Mouse (Mus musculus): ENCODE measurements around the gene Traf3.

The Traf3 gene

DNA sequence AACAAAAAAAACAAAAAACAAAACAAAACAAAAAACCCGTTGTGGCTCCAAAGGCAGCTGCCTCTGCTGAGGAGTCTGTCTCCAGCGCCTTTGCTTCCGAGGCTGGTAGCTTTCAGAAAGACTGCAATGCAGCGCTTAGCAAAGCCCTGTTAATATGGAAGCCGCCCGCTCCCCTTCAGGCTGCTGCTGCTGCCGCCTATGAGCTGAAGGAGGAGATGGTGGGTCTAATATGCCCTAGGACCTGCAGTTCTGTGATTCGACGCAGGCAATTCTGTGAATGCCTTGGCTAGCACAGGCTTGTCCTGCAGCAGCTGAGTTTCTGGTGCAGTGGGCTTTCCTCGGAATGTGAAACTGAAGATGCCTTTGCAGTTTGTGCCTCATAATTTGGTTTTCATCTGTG lies 36.9 kb downstream of the Traf3 start:
- peak; percentile 31; the same call in 1 of the 2 replicates for ATAC-seq (ENCODE audit: low TSS enrichment)

DNA sequence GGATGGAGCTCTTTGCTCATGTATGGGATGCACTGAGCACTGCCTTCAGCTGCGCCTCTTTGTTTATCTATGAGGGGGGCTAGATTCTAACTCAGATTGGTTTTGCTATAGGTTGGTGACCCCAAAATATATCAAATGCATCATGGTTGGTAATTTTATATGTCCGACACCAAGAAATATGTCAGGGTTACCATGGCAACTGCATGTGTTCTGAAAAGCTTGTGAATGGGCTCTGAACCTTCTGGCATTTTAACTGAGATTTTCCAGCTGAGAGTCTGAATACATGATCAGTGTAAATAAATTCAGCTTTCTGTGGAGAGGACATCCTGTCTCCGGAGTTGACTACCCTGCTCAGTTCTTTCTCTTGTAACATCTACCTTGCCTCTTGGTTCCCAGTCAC lies 37.8 kb downstream of the Traf3 start:
- peak; percentile 72 for ATAC-seq (ENCODE audit: low TSS enrichment)

DNA sequence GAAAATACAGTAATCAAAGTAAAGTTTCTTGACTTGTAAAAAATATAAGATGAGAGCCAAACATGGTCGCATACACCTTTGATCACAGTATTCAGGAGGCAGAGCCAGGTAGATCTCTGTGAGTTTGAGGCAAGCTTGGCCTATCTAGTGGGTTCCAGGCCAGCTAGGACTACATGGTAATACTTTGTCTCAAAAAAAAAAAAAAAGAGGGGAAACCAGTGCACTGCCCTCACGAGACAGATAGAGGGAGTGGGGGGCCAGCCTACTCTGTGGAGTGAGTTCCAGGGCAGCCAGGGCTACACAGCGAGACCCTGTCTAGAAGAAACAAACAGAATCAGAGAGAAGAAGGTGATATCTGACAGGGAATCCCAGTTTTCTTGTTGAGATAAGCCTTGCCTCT lies 41.5 kb downstream of the Traf3 start:
- ATAC-seq (ENCODE audit: low TSS enrichment), result no peak

DNA sequence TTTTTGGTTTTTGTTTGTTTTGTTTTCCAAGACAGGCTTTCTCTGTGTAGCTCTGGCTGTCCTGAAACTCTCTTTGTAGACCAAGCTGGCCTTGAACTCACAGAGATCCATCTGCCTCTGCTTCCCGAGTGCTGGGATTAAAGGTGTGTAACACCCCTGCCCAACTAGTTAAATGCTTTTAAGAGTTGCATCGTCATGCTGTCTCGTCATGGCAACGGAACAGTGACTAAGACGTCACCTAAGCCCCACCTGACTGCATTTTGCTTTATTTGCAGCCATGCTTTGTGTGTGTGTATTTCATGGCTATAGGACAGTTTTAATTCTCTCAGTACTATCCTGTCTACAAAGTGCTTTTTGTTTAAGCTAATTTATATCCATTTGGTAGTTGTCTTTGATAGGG lies 45.6 kb downstream of the Traf3 start:
- no peak for ATAC-seq (ENCODE audit: low TSS enrichment)

DNA sequence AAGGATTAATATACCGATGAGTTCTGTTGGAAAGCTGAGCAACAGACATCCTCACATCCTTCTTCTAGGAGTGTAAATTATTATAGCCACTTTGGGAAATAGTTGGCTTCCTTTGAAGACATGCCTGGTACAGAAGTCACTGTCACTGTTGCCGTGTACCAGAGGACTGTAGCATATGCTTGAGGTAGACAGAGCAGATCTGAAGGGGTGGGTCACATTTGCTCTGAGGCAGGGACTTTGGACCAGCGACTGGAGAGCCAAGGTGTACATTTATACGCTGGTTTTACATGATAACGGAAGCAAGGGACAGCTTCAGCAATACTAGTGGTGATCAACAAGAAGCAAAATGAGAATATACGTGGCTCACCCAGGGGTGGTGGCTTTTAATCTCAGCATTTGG lies 52.7 kb downstream of the Traf3 start:
- no peak for ATAC-seq (ENCODE audit: low TSS enrichment)

DNA sequence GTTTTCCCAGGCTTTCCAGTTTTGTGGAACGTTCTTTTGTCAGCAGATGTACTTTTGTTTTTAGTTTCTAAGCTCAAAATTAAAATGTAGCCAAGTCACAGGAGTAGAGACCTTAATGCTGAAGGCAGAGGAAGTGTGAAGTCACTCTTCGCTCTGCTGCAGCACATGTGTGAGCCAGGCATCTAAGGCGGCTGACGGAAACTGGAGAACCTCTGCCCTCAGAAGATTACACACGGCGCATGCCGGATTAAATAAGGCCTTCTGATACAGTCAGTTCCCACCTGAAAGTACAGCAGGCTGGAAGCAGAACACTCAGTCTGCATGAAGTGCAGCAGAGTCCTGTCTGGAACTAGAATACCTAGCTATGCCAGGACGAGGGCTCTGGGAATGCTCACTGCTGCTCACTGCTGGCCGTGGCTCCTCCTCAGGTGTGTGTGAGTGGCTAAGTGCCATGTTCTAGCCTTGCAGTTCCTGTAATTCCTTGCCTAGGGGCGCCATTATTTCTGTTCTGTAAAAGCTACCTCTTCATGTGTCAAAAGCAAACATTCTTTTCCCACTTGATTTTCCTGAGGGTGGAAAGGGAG lies 59.1 kb downstream of the Traf3 start:
- peak; percentile 38; the same call in 1 of the 2 replicates for ATAC-seq (ENCODE audit: low TSS enrichment)

DNA sequence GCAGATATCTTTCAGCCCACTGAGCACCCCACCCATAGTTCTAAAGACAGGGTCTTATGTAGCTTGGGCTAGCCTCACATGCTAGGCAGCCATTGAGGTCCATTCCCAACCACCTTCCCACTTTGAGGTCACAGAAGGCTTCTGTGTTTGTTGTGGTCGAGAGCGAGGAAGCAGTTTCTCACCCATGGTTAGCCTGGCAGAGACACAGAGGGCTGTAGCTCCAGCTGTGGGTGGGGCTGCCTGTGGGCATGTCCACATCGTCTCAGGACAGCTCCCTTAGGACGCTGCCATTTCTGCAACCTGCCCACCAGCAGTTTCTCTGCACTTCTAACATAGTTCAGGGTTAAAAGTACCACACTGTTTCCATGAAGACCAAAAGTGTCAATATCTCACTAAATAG lies 61.2 kb downstream of the Traf3 start:
- ATAC-seq (ENCODE audit: low TSS enrichment), result no peak

DNA sequence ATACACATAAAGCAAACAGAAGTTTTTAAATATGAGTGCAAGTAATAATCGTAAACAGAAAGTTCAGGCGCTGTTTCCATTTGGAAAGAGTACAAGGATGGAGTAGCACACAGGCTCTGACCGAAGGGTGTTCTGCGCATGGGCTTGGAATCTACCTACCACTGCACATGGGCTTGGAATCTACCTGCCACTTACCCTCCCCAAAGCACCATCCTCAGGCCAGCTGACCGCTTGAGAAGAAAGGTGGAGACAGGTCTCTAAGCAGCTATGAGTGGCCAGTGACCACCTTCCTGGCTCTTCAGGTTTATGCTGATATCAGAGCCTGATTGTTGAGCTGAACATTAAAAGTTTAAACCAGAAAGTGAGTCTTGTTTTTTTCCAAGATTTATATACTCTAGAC lies 62.3 kb downstream of the Traf3 start:
- no peak for ATAC-seq (ENCODE audit: low TSS enrichment)

DNA sequence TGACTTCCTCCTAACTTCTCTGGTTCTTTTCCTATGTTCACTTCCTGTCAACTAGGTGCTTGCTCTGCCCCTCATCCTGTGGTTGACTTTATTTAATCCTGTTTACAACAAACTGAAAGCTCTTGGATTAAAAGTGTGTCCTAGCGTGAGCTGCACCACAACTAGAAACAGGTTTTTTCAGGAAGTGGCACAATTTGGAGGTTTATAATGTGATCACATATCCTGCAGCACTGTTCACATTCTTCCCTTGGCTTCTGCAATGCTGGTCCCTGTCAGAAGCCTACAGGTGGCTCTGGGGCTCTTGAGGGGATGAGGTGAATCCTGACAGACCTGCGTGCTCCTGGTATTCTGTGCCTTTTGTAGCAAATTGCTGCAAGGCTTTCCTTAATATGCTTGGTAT lies 64.6 kb downstream of the Traf3 start:
- ATAC-seq (ENCODE audit: low TSS enrichment), result no peak

DNA sequence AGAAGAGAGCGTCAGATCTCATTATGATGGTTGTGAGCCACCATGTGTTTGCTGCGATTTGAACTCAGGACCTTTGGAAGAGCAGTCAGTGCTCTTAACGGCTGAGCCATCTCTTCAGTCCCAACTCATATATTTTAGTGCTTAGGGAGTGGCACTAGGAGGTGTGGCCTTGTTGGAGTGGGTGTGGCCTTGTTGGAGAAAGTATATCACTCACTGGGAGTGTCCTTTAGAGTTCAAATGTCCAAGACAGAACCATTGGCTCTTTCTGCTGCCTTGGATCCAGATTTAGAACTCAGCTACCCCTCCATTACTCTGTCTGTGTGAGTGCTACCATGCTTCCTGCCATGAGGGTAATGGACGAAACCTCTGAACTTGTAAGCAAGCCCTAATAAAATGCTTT lies 67.6 kb downstream of the Traf3 start:
- ATAC-seq (ENCODE audit: low TSS enrichment), result no peak

DNA sequence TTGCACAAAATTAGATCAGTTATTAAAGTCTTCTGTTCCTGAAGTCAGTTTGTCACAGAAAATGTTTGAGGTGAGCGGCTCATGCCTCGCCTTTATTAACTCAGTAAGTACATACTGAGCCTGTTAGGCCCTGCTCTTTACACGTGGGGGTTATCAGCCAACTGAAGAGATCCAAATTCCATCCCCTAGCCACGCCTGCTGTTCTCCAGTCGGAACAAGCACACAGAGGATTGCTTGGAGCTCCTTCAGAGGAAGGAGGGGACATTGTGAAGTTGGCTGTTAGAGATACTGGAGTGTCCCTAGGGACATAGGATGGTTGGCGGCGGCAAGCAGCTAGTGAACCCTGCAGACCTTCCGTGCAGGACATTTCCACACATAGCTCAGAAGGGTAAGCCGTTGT lies 68.2 kb downstream of the Traf3 start:
- ATAC-seq (ENCODE audit: low TSS enrichment), result no peak

DNA sequence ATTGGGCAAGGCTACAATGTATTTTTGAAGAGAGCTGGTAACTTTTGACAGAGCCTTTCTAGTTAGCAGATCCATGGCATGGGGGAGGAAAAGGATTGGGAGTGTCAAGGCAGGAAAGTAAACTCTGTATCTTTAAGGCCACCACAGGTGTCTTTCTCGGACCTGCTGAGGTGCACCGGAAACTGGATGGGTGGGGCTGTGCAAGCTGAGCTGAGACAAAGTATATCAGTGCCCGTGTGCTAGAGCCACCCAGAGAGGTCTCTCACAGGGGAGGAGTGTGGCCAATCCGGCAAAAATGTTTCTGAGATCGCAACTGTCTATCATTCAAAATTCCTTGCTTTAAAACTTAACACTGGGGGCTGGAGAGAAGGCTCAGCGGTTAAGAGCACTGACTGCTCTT lies 69.5 kb downstream of the Traf3 start:
- ATAC-seq (ENCODE audit: low TSS enrichment), result no peak

DNA sequence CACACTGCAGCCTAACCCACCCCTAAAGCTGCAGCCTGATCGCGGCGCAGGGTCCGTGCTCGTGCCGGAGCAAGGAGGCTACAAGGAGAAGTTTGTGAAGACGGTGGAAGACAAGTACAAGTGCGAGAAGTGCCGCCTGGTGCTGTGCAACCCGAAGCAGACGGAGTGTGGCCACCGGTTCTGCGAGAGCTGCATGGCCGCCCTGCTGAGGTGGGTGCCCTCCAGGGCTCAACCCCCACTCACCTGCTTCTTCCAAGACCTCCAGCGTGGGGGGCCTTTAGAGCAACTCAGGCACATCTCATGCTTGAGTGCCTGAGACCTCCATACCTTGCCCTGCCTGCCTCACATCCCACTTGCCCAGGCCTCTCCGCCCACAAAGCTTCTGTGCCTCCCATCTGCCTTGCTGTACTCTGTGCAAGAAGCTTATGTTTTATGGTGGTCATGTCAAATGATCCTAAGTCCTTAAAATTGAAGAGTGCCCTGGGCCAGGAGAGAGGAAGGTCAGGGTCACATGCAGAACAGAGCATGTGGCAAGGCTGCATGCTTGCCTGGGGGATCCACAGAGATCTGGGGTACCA lies 71.5 kb downstream of the Traf3 start:
- peak; percentile 50; the same call in 1 of the 2 replicates for ATAC-seq (ENCODE audit: low TSS enrichment)

DNA sequence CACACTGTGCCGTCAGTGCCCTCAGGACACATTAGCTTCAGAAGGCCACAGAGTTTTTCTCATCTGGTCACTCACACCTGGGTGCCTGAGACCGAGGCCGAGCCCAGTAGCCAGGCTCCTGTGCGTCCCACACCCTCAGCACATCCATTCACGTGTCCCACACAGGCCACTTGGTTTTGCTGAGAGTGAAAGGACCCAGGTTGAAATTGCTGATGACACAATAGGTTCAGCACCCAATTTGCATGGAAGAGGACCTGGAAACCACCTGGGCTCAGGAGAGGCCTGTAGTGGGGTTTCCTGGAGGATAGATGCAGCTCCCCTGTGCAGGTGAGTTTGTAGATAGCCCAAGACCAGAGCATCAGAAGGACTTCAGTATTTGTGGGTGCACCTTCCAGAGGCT lies 72.2 kb downstream of the Traf3 start:
- no peak for ATAC-seq (ENCODE audit: low TSS enrichment)

DNA sequence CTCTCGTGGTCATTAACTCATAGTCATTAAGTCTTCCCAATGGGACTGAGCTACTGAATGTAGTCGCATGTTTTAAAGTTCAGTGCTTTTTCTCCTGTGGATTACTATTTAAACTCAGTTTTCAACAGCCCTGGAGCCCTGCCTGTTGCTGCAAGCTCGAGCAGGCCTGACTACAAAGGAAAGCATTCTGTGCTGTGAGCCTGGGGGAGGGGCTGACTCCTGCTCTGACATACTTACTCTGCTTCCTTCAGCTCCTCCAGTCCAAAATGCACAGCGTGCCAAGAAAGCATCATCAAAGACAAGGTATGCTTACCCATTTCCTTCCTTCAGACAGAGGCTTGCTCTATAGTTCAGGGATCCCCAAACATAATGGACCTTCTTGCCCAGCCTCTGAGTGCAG lies 72.6 kb downstream of the Traf3 start:
- peak; percentile 39; the same call in 1 of the 2 replicates for ATAC-seq (ENCODE audit: low TSS enrichment)

DNA sequence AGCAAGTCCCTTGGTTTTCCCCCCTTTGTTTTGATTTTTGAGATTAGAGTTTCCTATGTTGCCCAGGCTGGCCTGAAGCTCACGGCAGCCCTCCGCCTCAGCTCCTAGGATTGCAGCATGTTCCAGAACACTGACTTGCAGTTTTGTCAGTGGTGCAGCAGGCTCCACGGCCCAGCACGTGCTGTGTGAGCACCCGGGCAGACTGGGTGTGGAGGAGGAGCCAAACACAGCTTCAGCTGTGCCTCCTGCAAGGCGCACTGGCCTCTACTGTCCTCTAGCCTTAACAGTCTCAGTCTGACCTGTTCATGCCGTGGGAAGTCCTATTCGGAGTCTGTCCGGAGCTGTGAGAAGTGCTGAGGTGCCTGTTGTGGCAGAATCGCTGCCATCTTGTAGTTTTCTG lies 73.8 kb downstream of the Traf3 start:
- ATAC-seq (ENCODE audit: low TSS enrichment), result no peak

DNA sequence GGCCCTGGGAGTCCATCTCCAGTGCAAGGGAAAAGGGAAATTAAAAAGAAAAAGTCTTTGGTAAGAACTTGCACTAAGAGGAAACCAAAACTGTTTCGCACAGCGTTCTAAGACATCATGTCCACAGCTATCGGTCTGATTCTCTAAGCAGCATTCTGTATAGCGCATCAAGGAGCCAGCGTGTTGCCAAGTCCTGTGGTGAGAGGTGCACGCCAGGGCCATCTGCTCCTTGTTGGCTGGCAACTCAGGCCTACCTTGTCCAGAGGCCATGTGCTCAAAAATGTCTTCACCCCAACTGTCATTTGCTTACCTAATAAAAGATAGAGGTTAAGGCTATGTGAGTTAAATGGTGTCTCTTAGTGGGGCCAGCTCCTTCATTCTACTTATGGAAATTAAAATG lies 75.7 kb downstream of the Traf3 start:
- no peak for ATAC-seq (ENCODE audit: low TSS enrichment)

DNA sequence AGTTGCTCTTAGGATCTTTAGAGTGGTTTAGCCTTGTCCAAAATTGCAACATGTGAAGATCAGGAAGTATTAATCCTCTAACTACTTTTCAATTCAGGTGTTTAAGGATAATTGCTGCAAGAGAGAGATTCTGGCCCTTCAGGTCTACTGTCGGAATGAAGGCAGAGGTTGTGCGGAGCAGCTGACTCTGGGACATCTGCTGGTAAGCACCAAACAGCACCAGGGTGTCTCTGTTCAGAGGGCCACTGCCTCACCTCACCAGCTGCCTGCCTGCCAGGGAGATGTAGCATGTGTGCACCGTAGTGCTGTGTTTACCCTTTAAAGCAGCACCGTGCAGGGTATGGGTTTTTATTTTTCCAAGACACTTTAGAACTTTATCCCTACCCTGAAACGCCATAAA lies 76.2 kb downstream of the Traf3 start:
- ATAC-seq (ENCODE audit: low TSS enrichment), result no peak

DNA sequence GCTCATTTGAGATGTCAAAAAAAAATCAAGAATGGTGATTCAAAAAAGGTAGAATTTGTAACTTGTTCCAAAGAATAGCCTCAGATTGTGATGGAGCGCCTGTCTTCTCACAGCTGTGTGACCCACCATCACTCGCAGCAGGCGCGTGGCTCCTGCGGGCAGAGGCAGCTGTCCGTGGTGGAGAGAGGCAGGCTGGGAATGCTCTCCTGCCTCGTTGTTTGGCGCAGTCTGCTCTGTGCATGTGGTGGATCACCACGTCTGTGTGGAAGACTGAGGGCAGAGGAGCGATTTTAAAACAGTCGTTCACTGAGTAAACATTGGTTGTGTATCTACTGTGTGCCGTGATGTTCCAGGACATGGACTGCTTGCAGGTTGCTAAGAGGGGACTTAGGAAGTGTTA lies 77.6 kb downstream of the Traf3 start:
- 0 out of 2 replicates have a peak, but pooled peaks have one; percentile 42 for ATAC-seq (ENCODE audit: low TSS enrichment)

DNA sequence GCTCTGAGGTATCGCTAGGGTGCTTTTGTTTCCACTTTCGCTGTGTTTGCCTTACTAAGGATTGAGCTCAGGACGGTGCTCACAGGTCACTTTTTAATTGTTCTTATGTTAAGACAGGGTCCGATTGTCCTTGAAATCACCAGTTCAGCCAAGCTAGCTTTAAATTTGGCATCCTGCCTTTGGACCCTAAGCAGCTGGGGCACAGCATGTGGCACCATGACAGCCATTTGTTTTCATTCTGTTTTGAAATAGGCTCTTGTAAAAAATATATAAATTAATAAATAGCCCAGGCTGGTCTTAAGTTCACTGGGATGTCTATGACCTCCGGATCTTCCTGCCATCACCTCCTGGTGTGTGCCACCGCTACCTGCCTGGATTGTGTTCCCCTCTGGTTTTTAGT lies 78.9 kb downstream of the Traf3 start:
- ATAC-seq (ENCODE audit: low TSS enrichment), result no peak

DNA sequence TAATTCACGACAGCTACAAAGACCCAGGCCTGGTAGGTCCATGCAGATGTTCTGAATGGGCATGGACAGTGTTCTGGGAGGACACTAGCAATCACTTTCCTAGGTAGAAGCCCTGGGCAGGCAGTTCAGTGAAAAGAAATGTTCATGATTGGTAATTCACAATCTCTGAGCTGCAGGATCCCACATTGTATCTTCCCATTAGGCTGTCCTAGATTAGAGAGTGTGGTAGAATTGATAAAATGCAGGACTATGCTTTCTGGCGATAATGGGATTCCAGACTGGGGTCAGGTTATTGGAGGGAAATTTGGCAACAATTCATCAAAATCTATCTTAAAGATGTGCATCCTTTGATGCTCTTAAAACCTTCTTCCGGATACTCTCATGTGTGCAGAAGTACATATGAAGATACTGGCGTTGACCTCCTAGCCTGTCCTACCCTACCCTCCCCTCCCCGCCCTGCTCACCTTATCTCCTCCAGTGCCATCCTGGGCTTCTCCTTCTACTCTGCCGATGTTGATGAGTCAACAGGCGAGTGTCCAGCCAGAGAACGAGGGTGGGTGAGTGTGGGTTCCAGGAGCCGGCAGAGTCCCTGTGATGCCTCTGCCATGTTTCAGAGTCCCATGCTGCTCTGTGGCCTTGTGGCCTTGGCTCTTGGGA lies 80.8 kb downstream of the Traf3 start:
- no peak for ATAC-seq (ENCODE audit: low TSS enrichment)

DNA sequence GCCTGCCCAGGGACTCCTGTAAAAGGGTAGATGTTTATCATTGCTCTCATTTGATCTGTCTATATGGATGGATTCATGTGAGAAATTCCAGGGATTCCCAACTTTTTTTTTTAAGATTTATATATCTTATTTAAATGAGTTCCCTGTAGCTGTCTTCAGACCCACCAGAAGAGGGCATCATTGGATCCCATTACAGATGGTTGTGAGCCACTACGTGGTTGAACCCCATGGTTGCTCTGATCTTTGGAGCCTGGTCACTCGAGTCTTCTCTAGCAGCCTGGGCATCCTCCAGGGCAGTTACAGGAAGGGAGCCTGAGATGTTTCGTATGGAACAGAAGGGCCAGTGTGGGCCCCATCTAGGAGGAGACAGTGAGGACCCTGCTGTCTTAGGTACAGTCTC lies 82.9 kb downstream of the Traf3 start:
- ATAC-seq (ENCODE audit: low TSS enrichment), result no peak

DNA sequence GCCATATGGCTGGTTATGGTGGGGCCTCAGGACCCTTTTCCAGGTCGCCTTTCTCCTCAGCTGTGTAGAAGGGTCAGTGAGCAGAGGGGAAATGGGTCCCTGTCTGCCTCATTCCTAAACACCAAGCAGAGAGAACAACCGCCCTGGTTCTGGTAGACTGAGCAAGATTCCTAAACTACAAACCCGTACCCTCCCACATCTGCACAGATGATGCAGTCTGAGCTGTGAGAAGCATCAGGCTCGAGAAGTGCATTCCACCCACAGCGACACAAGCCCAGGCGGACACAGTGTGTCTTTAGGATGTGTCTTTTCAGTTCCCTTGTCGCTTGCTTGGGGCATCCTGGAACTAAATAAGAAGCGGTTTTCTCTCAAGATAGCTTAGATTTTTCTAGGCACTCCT lies 83.9 kb downstream of the Traf3 start:
- ATAC-seq (ENCODE audit: low TSS enrichment), result peak; percentile 86

DNA sequence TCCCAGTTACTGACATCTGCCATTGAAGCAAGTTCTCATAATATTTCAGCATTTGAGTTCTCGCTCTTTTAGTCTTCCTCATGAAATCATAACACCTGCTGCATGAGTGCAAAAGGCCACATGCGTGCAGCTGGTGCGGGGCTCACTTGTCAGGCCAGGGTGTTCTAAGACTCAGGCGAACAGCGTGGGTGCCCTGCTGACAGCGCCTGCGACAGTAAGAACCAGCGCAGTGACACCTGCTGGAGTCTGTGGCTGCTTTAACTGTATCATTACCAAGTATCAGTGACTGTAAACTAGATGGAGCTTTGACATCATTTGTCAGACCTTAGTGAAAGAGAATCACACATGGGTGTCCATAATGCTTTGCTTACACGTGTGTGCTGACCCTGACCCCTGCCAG lies 85.1 kb downstream of the Traf3 start:
- no peak for ATAC-seq (ENCODE audit: low TSS enrichment)

All from frontal cortex, adult (tissue).